Mouse (Mus musculus) heart, postnatal 0 days (tissue): ENCODE results near the gene Ndufa3.

Experiments
- CTCF ChIP-seq: IDR thresholded peaks from 2 replicates; pipeline ENCODE4 v1.5.1; 2016; ENCODE audit warnings: antibody characterized with exemption, control low read depth, low read depth
- EP300 ChIP-seq: IDR thresholded peaks from 2 replicates; pipeline ENCODE4 v1.6.1; 2016; ENCODE audit warnings: antibody characterized with exemption, low read depth

DNA sequence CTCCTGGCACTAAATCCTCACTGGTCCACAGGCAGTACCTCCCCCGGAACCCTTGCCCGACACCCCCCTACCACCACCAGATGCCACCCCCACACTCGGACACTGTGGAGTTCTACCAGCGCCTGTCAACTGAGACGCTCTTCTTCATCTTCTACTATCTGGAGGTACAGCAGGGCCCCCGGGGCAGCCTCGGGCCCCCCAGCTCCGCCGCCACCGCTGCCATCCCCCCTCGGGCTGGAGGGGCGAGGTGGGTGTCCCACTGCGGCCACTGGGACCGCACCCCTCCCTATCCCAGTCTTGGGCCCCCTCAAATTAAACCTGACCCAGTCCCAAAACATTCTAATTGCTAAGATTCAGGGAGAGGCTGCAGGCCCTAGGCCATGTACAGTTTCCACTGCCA lies 41.4 kb downstream of the Ndufa3 start:
- TF ChIP-seq EP300 (no peak), CTCF (no peak)
